Mouse (Mus musculus) forebrain, embryonic 12.5 days (tissue): ENCODE measurements at regions not wholly inside any gene's neighbourhood (a gene's known extent, or its start where the extent isn't known, plus 50 kb on each side); places are given as distances from the start of the nearest gene placed in this dataset.
"Not testable (repeated sequence)": the region's sequence is repeated elsewhere in the genome, so short reads cannot be mapped to it uniquely, and the experiment has no call there.

ENCODE experiments used
- ATAC-seq: fragments of 200-750 bp; cut with Nextera tagmentation; 2 replicates; pipeline ENCODE4 v1.8.0; 2017; ENCODE audit warnings: moderate TSS enrichment; ENCODE audit not compliant: low FRiP score
- H3K27ac ChIP-seq: fragments of 300-500 bp; sonication (generic); 2 replicates; pipeline ENCODE4 v1.5.1; 2016; ENCODE audit warnings: mild to moderate bottlenecking
- H3K27me3 ChIP-seq: fragments of 300-500 bp; sonication (generic); 2 replicates; pipeline ENCODE4 v1.6.1; 2016; ENCODE audit warnings: mild to moderate bottlenecking
- H3K36me3 ChIP-seq: fragments of 300-500 bp; sonication (generic); replicated peaks from 2 replicates; pipeline ENCODE4 v1.6.1; 2016; ENCODE audit warnings: mild to moderate bottlenecking
- H3K4me1 ChIP-seq: fragments of 300-500 bp; sonication (generic); 2 replicates; pipeline ENCODE4 v1.6.1; 2016
- H3K4me2 ChIP-seq: fragments of 300-500 bp; sonication (generic); 2 replicates; pipeline ENCODE4 v1.6.1; 2016; ENCODE audit warnings: mild to moderate bottlenecking, moderate library complexity
- H3K4me3 ChIP-seq: fragments of 300-500 bp; sonication (generic); replicated peaks from 2 replicates; pipeline ENCODE4 v1.5.1; 2016; ENCODE audit warnings: mild to moderate bottlenecking
- H3K9ac ChIP-seq: fragments of 300-500 bp; sonication (generic); 2 replicates; pipeline ENCODE4 v1.6.1; 2016; ENCODE audit warnings: mild to moderate bottlenecking
- H3K9me3 ChIP-seq: fragments of 300-500 bp; sonication (generic); 2 replicates; pipeline ENCODE4 v1.6.1; 2016
- WGBS: fragments of 180-500 bp; shearing (Covaris S2); methylation state at CpG from one replicate; pipeline ENCODE4 v1.1.7; 2016; 5-methylcytosine and 5-hydroxymethylcytosine counted together

DNA sequence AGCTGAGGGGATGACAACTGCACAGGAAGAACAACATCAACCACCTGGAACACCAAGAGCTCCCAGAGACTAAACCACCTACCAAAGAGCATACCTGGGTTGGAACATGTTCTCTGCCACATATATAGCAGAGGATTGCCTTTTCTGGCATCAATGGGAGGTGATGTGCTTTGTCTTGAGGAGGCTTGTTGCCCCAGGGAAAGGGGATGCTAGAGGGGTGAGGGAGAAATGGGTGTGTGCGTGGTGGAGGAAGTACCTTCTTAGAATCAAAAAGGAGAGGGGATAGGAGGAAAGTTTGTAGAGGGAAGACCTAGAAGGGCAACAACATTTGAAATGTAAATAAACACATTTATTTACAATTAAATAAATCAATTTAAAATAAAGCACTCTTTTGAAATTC is 358.5 kb upstream of the Pfkp start:
- Histone ChIP-seq H3K4me2 (no peak overlapping the region), H3K36me3 (no peaks in the 10 kb centered on the region), H3K27me3 (no peaks in the 10 kb centered on the region), H3K9me3 (no peaks in the 10 kb centered on the region), H3K9ac (no peak overlapping the region), H3K4me3 (no peak overlapping the region), H3K27ac (no peak overlapping the region), H3K4me1 (no peaks in the 10 kb centered on the region)
- 94% methylated on average over 1 of the region's 1 CpGs for WGBS
- no peak for ATAC-seq

DNA sequence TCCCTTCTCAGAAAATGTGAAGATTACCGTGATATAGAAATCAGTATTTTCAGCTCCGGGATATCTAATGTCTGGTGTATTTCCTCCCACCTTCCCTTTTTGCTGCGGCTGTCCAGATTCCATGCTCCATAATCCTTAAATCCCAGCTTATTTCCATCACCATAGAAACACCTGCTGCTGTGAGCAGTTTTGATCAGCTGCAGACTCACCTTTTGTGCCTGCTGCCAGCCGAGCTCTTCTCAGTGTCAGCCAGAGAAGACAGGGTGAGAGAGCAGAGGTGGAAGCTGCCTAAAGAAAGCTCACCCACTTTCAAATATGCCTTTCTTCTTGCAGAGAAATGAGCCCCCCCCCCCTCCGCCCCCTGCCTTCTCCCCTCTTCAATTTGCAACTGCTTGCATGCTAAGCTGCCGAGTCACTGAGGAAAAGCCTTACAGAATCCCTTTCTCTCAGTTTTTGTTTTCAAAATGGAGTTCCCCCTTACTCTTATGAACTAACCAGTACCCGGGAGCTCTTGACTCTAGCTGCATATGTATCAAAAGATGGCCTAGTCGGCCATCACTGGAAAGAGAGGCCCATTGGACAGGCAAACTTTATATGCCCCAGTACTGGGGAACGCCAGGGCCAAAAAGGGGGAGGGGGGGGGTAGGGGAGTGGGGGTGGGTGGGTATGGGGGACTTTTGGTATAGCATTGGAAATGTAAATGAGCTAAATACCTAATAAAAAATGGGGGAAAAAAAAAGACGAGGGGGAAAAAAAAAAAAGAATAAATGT is 350.1 kb upstream of the Pfkp start:
- not testable (repeated sequence) for H3K9ac ChIP-seq, H3K36me3 ChIP-seq, H3K4me3 ChIP-seq, H3K9me3 ChIP-seq, H3K4me1 ChIP-seq, H3K27me3 ChIP-seq
- Histone ChIP-seq H3K4me2 (peak overlapping the region; percentile 22; the same call in 1 of the 2 replicates), H3K27ac (0 out of 2 replicates have a peak overlapping the region, but pooled peaks have one; percentile 38)
- 29% methylated on average over 10 of the region's 10 CpGs for WGBS
- ATAC-seq, result peak; percentile 76

DNA sequence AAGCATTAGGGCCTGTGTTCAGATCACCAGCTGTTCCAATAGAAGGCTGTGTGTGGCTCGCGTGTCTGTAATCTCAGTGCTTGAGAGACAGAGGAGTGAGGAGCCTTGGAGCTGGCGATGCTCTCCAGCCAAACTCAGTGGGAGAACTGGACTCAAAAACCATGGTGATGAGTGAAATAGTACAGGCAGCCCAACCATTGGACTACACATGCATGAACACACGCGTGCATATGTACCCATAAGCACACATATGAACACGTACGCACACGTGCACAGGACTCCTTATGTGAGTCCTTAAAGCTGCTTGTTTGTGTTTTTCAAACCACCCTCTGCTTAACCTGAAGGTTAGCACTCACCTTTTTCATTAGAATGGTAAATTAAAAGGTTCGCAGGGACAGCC is 349.5 kb upstream of the Pfkp start:
- Histone ChIP-seq H3K4me1 (peaks cover 9% of the 10 kb centered on the region), H3K9ac (no peak overlapping the region), H3K27me3 (no peaks in the 10 kb centered on the region), H3K4me2 (no peak overlapping the region), H3K4me3 (no peak overlapping the region), H3K36me3 (no peaks in the 10 kb centered on the region), H3K9me3 (no peaks in the 10 kb centered on the region), H3K27ac (no peak overlapping the region)
- 69% methylated on average over 9 of the region's 9 CpGs for WGBS
- peak; percentile 31; the same call in 1 of the 2 replicates for ATAC-seq

DNA sequence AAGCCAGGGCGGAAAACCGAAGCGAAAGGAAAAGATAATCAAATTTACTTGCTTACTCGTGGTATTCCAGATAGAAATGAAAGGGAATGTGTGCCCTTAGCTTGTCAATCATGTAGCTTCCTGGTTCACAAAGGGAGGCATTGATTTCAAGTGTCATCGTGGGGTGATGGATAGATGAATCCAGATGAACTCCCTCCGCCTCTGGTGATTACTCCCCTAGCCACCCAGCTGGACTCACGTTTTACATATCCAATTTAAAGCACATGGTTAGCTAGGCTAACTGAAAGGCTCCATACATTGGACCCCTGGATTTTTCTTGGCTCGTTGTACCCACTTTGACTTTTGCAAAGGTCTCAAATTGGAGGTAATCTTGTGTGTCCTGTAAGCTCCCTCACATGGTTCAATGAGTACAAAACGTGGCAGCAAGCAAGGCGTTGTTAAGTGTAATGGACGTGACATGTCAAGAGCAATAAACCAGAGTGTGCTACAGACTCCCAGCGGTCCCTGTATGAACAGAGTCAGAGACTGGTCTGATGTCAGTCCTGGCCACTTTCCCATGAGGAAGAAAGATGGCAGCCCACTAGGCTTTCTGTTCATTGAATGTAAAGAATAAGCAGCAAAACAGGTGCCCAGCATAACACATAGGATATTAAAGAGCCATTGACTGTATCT is 343.9 kb upstream of the Pfkp start:
- Histone ChIP-seq H3K9ac (no peak overlapping the region), H3K4me1 (peaks cover 16% of the 10 kb centered on the region), H3K4me3 (no peak overlapping the region), H3K27ac (no peak overlapping the region), H3K4me2 (no peak overlapping the region), H3K36me3 (no peaks in the 10 kb centered on the region), H3K27me3 (no peaks in the 10 kb centered on the region), H3K9me3 (no peaks in the 10 kb centered on the region)
- 49% methylated on average over 12 of the region's 12 CpGs for WGBS
- ATAC-seq, result 0 out of 2 replicates have a peak, but pooled peaks have one; percentile 33

DNA sequence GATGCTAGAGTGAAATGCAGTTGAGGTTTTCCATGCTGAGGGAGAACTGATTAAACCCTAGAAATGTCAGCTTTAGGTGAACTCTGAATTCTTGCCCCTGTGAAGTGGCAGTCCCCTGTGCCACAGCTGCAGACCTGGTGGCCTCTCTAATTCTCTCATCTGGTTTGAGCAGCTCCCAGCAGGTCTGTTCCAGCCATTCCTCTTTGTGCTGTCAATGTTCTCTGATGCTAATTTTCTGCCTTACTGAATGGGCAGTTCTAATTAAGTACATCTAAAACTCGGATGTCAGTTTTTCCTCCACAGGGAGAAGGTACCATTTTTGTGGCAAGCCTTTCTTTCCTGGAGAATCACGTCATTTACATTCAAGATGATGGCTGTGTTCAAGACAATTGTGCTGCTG is 343.1 kb upstream of the Pfkp start:
- WGBS, result 14% methylated on average over 2 of the region's 2 CpGs
- no peaks in the 10 kb centered on the region for H3K9me3 ChIP-seq
- H3K36me3 ChIP-seq, result no peaks in the 10 kb centered on the region
- no peak overlapping the region for H3K9ac ChIP-seq
- H3K27me3 ChIP-seq, result no peaks in the 10 kb centered on the region
- peaks cover 16% of the 10 kb centered on the region for H3K4me1 ChIP-seq
- H3K4me3 ChIP-seq, result no peak overlapping the region
- H3K4me2 ChIP-seq, result no peak overlapping the region
- H3K27ac ChIP-seq, result peak overlapping the region; percentile 42; the same call in 1 of the 2 replicates
- ATAC-seq, result peak; percentile 75

DNA sequence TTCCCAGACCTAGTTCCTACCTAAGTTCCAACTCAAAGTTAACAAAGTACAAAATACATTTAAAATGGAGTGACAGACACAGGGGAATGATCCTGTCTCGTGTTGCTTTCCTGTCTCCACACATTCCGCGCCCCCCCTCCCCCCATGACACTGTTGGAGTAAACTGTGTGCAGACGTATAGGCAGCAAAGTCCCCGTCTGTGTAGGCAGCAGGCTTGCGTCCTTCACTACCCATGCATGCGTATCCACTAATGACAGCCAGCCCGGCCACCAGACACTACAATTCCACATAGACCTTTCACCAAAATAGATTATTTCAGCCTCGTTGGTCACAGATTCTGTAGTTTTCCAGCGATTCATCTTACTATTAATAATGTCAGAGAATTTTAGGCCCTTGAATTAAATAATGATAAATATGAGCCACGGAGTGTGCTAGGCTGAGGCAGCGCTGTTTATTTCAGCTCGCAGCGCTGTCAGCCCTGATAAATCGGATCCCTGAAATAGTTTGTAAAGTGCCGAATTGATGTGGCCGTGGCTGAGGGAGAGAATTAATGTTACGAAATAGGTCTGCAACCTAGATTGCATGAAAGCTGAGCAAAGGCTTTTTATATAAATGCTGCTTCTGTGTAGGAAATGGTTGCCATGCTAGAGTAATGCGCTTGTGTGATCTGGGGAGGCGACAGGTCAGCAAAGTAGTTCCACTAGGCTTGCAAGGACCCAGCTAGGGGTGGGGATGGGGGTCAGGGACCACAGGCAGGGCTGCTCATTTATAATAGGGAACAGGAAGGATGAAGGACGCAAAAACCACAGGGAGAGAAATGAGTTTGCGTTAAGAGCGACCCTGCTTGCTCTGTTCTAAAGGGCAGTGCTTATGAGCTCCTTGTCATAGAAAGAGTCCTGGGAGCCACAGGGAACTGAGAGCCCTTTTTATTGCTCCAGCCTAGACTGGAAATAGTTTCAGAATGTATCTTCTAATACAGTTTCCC is 336.7 kb upstream of the Pfkp start:
- ATAC-seq, result no peak
- Histone ChIP-seq H3K4me1 (no peaks in the 10 kb centered on the region; the same call in 1 of the 2 replicates), H3K4me2 (no peak overlapping the region), H3K4me3 (no peak overlapping the region), H3K27me3 (no peaks in the 10 kb centered on the region), H3K9me3 (no peaks in the 10 kb centered on the region), H3K36me3 (no peaks in the 10 kb centered on the region), H3K9ac (no peak overlapping the region), H3K27ac (no peak overlapping the region)
- 75% methylated on average over 23 of the region's 23 CpGs for WGBS

DNA sequence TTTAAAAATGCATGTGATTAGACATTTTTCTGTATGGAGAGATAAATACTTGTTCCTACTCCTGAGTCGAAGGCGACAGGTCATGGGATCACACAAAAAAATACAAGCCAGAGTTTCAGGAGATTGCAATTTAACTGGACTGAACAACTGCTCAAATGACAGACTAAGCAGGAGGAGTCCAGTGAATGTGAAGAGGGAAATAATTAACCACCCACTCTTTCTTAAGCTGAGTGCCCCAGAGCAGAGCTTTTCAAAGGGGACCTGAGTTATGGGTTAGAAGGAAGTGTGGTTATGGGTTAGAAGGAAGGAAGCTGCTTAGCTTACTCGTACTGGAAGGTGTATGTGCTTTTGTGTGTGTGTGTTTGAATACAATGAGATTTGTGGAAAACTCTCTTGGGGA is 307.1 kb upstream of the Pfkp start:
- H3K4me1 ChIP-seq, result no peaks in the 10 kb centered on the region
- H3K27me3 ChIP-seq, result no peaks in the 10 kb centered on the region
- H3K9me3 ChIP-seq, result no peaks in the 10 kb centered on the region
- WGBS, result 82% methylated on average over 3 of the region's 3 CpGs
- H3K4me2 ChIP-seq, result no peak overlapping the region
- H3K4me3 ChIP-seq, result no peak overlapping the region
- no peak overlapping the region for H3K9ac ChIP-seq
- no peak overlapping the region for H3K27ac ChIP-seq
- no peaks in the 10 kb centered on the region for H3K36me3 ChIP-seq
- ATAC-seq, result no peak

DNA sequence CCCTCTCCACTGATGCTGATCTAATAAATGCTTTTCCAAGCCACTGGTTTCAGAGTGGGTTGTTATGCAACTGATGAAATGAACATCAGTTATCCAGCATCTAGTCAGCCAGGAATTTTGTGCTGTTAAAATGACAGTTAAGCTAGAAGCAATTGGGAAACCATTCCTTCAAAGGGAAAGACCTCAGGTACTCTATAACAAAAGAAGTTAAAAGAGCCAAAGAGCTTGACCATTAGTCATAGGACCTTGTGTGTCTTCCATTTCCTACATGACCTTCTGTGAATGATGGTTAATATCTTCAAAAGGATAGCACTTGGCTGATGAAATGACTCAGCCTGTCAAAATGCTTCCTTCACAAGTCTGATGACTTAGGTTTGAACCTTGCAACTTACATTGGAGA is 275.6 kb upstream of the Pfkp start:
- Histone ChIP-seq H3K36me3 (no peaks in the 10 kb centered on the region), H3K4me2 (no peak overlapping the region), H3K9me3 (no peaks in the 10 kb centered on the region), H3K9ac (no peak overlapping the region), H3K27me3 (no peaks in the 10 kb centered on the region), H3K4me1 (no peaks in the 10 kb centered on the region), H3K27ac (no peak overlapping the region), H3K4me3 (no peak overlapping the region)
- ATAC-seq, result no peak

DNA sequence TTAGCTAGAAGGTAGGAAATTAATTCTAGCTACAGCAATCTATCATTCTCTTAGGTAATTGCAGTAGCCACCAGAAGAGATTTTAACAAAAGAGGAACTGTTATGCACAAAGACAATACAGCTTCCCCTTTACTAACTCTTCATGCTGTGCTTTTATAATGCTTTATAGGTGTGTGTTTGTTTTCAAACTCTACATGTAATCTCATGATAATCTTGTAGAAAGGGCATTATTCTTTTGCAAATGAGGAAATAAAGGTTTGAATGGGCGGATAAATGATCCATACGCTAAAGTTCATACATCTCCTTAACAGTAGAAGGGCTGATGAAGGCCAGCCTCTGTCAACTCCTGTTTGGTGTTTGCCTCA is 273.8 kb upstream of the Pfkp start:
- H3K4me3 ChIP-seq, result no peak overlapping the region
- H3K27me3 ChIP-seq, result no peaks in the 10 kb centered on the region
- ATAC-seq, result no peak
- H3K9ac ChIP-seq, result no peak overlapping the region
- no peaks in the 10 kb centered on the region for H3K4me1 ChIP-seq
- no peak overlapping the region for H3K27ac ChIP-seq
- no peaks in the 10 kb centered on the region for H3K9me3 ChIP-seq
- no peaks in the 10 kb centered on the region for H3K36me3 ChIP-seq
- 29% methylated on average over 2 of the region's 2 CpGs for WGBS
- H3K4me2 ChIP-seq, result no peak overlapping the region

DNA sequence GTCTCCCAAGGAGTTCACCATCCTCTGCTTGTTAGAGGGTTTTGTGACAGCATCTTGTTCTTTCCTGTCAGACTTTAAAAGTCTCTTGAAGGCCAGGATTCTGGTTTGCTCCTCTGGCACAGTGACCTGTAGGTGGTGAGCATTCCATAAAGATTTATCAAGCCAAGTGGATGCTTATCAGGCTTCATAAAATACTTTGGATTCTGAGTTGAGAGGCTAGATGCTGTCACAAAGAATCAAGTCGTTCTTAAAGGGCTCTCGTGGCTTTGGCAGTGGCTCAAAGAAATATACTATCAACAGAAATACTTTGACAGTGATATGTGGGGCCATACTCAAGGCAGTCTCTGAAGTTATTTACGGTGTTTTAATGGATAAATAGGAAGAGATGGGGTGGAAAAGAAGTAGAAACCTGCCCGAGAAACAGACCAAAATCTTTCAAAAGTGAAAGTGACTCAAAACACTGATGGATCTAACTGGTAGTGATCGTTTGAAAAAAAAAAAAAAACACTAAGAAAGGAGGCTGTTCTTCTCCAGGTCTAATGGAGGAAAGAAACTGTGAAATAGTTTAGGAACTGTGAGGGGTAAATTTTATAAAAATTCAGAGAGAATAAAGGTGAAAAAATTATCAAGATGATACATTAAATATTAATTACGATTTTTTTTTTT is 273.2 kb upstream of the Pfkp start:
- WGBS, result 69% methylated on average over 6 of the region's 6 CpGs
- Histone ChIP-seq H3K27ac (no peak overlapping the region), H3K4me2 (no peak overlapping the region), H3K9ac (no peak overlapping the region), H3K27me3 (no peaks in the 10 kb centered on the region), H3K4me3 (no peak overlapping the region), H3K4me1 (no peaks in the 10 kb centered on the region), H3K36me3 (no peaks in the 10 kb centered on the region), H3K9me3 (no peaks in the 10 kb centered on the region)
- no peak for ATAC-seq

DNA sequence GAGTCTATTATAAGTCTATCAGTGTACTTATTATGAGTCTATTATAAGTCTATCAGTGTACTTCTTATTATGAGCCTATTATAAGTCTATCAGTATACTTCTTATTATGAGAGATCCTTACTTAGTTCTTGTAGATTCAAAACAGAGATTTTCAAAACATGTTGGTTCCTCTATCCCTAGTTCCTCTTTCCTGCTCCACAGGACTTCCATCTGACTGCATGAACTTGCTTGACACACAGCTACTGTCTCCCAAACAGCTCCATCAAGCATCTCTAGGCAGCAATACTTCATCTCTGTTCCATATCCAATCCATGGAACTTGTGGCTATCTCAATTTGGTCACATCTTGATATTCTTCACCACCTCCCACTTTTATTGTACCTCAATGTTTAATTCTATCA is 257.4 kb upstream of the Pfkp start:
- H3K36me3 ChIP-seq, result no peaks in the 10 kb centered on the region
- H3K27me3 ChIP-seq, result no peaks in the 10 kb centered on the region
- H3K9me3 ChIP-seq, result no peaks in the 10 kb centered on the region
- no peak overlapping the region for H3K4me3 ChIP-seq
- no peak overlapping the region for H3K9ac ChIP-seq
- no peak overlapping the region for H3K4me2 ChIP-seq
- no peak overlapping the region for H3K27ac ChIP-seq
- H3K4me1 ChIP-seq, result no peaks in the 10 kb centered on the region
- ATAC-seq, result no peak

DNA sequence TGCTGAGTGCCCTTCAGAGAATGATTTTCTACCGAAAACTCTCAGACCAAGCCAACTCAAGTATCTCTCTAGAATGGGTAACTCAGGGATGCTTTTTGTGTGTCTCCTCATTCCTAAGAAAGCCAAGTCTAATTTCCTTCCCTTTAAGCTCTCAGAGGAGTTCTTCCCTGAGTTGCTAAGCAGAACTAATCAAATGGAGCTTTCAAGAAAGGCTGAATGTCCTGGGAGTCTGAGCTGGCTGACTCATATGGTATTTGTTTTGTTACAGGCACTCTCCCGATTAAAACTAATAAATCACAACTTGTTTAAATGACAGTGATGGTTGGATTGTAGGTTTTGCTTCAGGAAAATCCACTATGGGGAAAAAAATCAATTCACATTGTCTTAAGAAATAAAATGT is 253.1 kb upstream of the Pfkp start:
- WGBS, result 74% methylated on average over 2 of the region's 2 CpGs
- no peak overlapping the region for H3K4me2 ChIP-seq

More for the DNA sequence above, 253.1 kb upstream of the Pfkp start:
- no peaks in the 10 kb centered on the region; the same call in 1 of the 2 replicates for H3K4me1 ChIP-seq
- H3K9me3 ChIP-seq, result no peaks in the 10 kb centered on the region
- H3K4me3 ChIP-seq, result no peak overlapping the region
- no peak overlapping the region for H3K9ac ChIP-seq
- H3K36me3 ChIP-seq, result no peaks in the 10 kb centered on the region
- no peak for ATAC-seq
- no peak overlapping the region for H3K27ac ChIP-seq
- H3K27me3 ChIP-seq, result no peaks in the 10 kb centered on the region
